In genomic region chr6:94401617-94402481, GRCm38 (mm10) we compare ENCODE assay signal across 11 mouse cellular contexts.
DNase-seq lines count a peak whose midpoint lies in the region; ATAC-seq and TF ChIP-seq lines count a peak whose summit lies in the region.
"Had no signal": no experiment of that assay in that cellular context is flagged by ENCODE, and none has a peak within 500 bp of the region (broad histone marks: within the 10 kb centered on the region; RNA-seq: fewer than 3 reads in every experiment).

No protein-coding gene starts in this region.

- no peak for TF ChIP-seq EP300 in stomach, postnatal 0 days (optimal IDR thresholded peaks at IDR 0.05)

- 54% methylated on average over 9 of the region's 9 CpGs for WGBS in stomach, embryonic 15.5 days
- 52% methylated on average over 9 of the region's 9 CpGs for WGBS in stomach, postnatal 0 days
- 44% methylated on average over 9 of the region's 9 CpGs for WGBS in hindbrain, embryonic 15.5 days

- H3K36me3 ChIP-seq in stomach, embryonic 15.5 days = no peaks in the 10 kb centered on the region
- H3K36me3 ChIP-seq in stomach, postnatal 0 days (ENCODE audit: control insufficient read depth, insufficient read depth, low read length) = no peaks in the 10 kb centered on the region
- H3K36me3 ChIP-seq in hindbrain, embryonic 15.5 days = no peaks in the 10 kb centered on the region
- H3K36me3 ChIP-seq: heart, embryonic 13.5 days; liver, embryonic 12.5 days had no signal

- no peak for TF ChIP-seq CTCF in stomach, postnatal 0 days (IDR thresholded peaks at IDR 0.05; ENCODE audit: low read depth)

- H3K4me2 ChIP-seq in stomach, embryonic 15.5 days = peak overlapping the region; percentile 35; the same call in 1 of the 2 replicates
- no peak overlapping the region for H3K4me2 ChIP-seq in stomach, postnatal 0 days (replicated peaks; ENCODE audit: low read depth)
- H3K4me2 ChIP-seq in hindbrain, embryonic 15.5 days = peak overlapping the region; percentile 57; the same call in 1 of the 2 replicates
- H3K4me2 ChIP-seq: liver, embryonic 12.5 days had no signal

- H3K27me3 ChIP-seq in stomach, embryonic 15.5 days (replicated peaks) = no peaks in the 10 kb centered on the region
- H3K27me3 ChIP-seq in stomach, postnatal 0 days (ENCODE audit: control insufficient read depth, insufficient read depth, low read length) = no peaks in the 10 kb centered on the region
- no peaks in the 10 kb centered on the region for H3K27me3 ChIP-seq in hindbrain, embryonic 15.5 days
- H3K27me3 ChIP-seq: heart, embryonic 13.5 days; liver, embryonic 12.5 days had no signal

- no peaks in the 10 kb centered on the region for H3K9me3 ChIP-seq in stomach, embryonic 15.5 days
- H3K9me3 ChIP-seq in stomach, postnatal 0 days (ENCODE audit: control insufficient read depth, low read length) = no peaks in the 10 kb centered on the region
- no peaks in the 10 kb centered on the region for H3K9me3 ChIP-seq in hindbrain, embryonic 15.5 days
- H3K9me3 ChIP-seq: heart, embryonic 13.5 days; liver, embryonic 12.5 days had no signal

- no peak overlapping the region for H3K4me3 ChIP-seq in stomach, embryonic 15.5 days (replicated peaks)
- no peak overlapping the region for H3K4me3 ChIP-seq in stomach, postnatal 0 days (ENCODE audit: low read depth, low read length)
- no peak overlapping the region for H3K4me3 ChIP-seq in hindbrain, embryonic 15.5 days
- H3K4me3 ChIP-seq: heart, embryonic 13.5 days; liver, embryonic 12.5 days had no signal

- DNase-seq in embryo, embryonic 10.5 days (ENCODE audit: low spot score) = peak; percentile 4
- no peak for DNase-seq in embryo, embryonic 9.5 days (ENCODE audit: extremely low spot score)
- DNase-seq in stomach, postnatal 0 days (ENCODE audit: low spot score) = no peak
- peak; percentile 62 for DNase-seq in retina, postnatal 1 day
- DNase-seq in spleen, postnatal 4 days (ENCODE audit: low spot score in 2 of 2) = no peak
- no peak for DNase-seq in layer of hippocampus, postnatal 14 days (ENCODE audit: low spot score in 2 of 2)
- DNase-seq: B cell, adult 2 months had no signal

- no peak for ATAC-seq in stomach, embryonic 15.5 days (ENCODE audit: insufficient read depth, low FRiP score, low read depth)
- no peak for ATAC-seq in stomach, postnatal 0 days (ENCODE audit: low FRiP score, low TSS enrichment)
- ATAC-seq in hindbrain, embryonic 15.5 days (ENCODE audit: low FRiP score, low read depth) = peak; percentile 15; the same call in 1 of the 2 replicates
- ATAC-seq: liver, embryonic 12.5 days had no signal

- H3K27ac ChIP-seq in stomach, embryonic 15.5 days = no peak overlapping the region
- no peak overlapping the region for H3K27ac ChIP-seq in stomach, postnatal 0 days (replicated peaks)
- H3K27ac ChIP-seq in hindbrain, embryonic 15.5 days (replicated peaks) = peak overlapping the region; percentile 67; the same call in 1 of the 2 replicates
- H3K27ac ChIP-seq: heart, embryonic 13.5 days; liver, embryonic 12.5 days had no signal

- no peak overlapping the region for H3K9ac ChIP-seq in stomach, embryonic 15.5 days
- no peak overlapping the region for H3K9ac ChIP-seq in stomach, postnatal 0 days (ENCODE audit: low read length)
- no peak overlapping the region for H3K9ac ChIP-seq in hindbrain, embryonic 15.5 days
- H3K9ac ChIP-seq: heart, embryonic 13.5 days; liver, embryonic 12.5 days had no signal

- peaks cover 5% of the 10 kb centered on the region; the same call in 1 of the 2 replicates for H3K4me1 ChIP-seq in stomach, embryonic 15.5 days
- H3K4me1 ChIP-seq in stomach, postnatal 0 days (replicated peaks; ENCODE audit: control insufficient read depth, insufficient read depth) = peaks cover 3% of the 10 kb centered on the region; the same call in 1 of the 2 replicates
- H3K4me1 ChIP-seq in hindbrain, embryonic 15.5 days (replicated peaks) = peaks cover 18% of the 10 kb centered on the region
- H3K4me1 ChIP-seq: liver, embryonic 12.5 days had no signal

Comparison
In these comparisons a context has a peak if more than half of its experiments do, and no peak if none do; other contexts are left out.
1. DNase-seq: peak in embryo, embryonic 10.5 days (single experiment) and retina, postnatal 1 day (single experiment); none in embryo, embryonic 9.5 days (single experiment), stomach, postnatal 0 days (single experiment), spleen, postnatal 4 days (0 of 2) and layer of hippocampus, postnatal 14 days (0 of 2).